Mouse (Mus musculus): Measurements from ENCODE around the gene Sprr1b.

- TF ChIP-seq CTCF (conservative IDR thresholded peaks at IDR 0.05; ENCODE audit: low read length) (no peak), POU5F1 (IDR thresholded peaks at IDR 0.05; ENCODE audit: borderline replicate concordance, low read length) (no peak), NANOG (IDR thresholded peaks at IDR 0.05; ENCODE audit: borderline replicate concordance, low read length) (no peak)
Measured at GRCm38 (mm10) chr3:92458620-92459019, 20.0 kb upstream of the Sprr1b start, which contains the start of gene Sprr3.

Data from E14TG2a.4 (cell line).